Mouse (Mus musculus) intestine, embryonic 14.5 days (tissue): ENCODE results near the gene Cyld. TPM values are rescaled to one million over a fixed set of nuclear protein-coding genes. Genes with fewer than 3 reads are reported as not detected.

Source experiments
- ATAC-seq: fragments of 200-750 bp; cut with Nextera tagmentation; replicated peaks from 2 replicates; pipeline ENCODE4 v1.8.0; 2017; ENCODE audit warnings: low read depth, moderate number of reproducible peaks, moderate TSS enrichment, moderate library complexity; ENCODE audit not compliant: low FRiP score, low TSS enrichment
- DNase-seq: peaks from one replicate; pipeline ENCODE4 v3.0.0-alpha.2; 2018; ENCODE audit warnings: low spot score
- H3K27ac ChIP-seq: fragments of 300-500 bp; sonication (generic); 2 replicates; pipeline ENCODE4 v1.5.1; 2014; ENCODE audit warnings: low read depth, mild to moderate bottlenecking, control low read depth
- H3K27me3 ChIP-seq: fragments of 300-500 bp; sonication (generic); replicated peaks from 2 replicates; pipeline ENCODE4 v1.6.1; 2014; ENCODE audit warnings: low read length, control low read depth; ENCODE audit not compliant: control insufficient read depth, insufficient read depth
- H3K36me3 ChIP-seq: fragments of 300-500 bp; sonication (generic); 2 replicates; pipeline ENCODE4 v1.6.1; 2014; ENCODE audit warnings: low read length, control low read depth; ENCODE audit not compliant: control insufficient read depth, insufficient read depth
- H3K4me1 ChIP-seq: fragments of 300-500 bp; sonication (generic); replicated peaks from 2 replicates; pipeline ENCODE4 v1.6.1; 2014; ENCODE audit warnings: low read length, control low read depth, mixed read lengths; ENCODE audit not compliant: control insufficient read depth, insufficient read depth
- H3K4me2 ChIP-seq: fragments of 300-500 bp; sonication (generic); 2 replicates; pipeline ENCODE4 v1.6.1; 2014; ENCODE audit warnings: low read length
- H3K4me3 ChIP-seq: fragments of 300-500 bp; sonication (generic); 2 replicates; pipeline ENCODE4 v1.5.1; 2014; ENCODE audit warnings: low read depth, low read length, control low read depth, mixed read lengths
- H3K9ac ChIP-seq: fragments of 300-500 bp; sonication (generic); 2 replicates; pipeline ENCODE4 v1.6.1; 2014; ENCODE audit warnings: mild to moderate bottlenecking, low read length
- H3K9me3 ChIP-seq: fragments of 300-500 bp; sonication (generic); 2 replicates; pipeline ENCODE4 v1.6.1; 2016; ENCODE audit warnings: low read length, control low read depth; ENCODE audit not compliant: control insufficient read depth
- WGBS: fragments of 180-500 bp; shearing (Covaris S2); extraction: QIAGEN DNeasy Blood & Tissue Kit; methylation state at CpG from one replicate; pipeline ENCODE4 v1.1.7; 2014; 5-methylcytosine and 5-hydroxymethylcytosine counted together
- polyA plus RNA-seq: library from polyadenylated mRNA; unstranded; fragments of >200 nt; fragmentation: Nextera tagmentation; extraction: Ambion mirVana; gene quantifications from 2 replicates; pipeline ENCODE4 v1.2.1, GENCODE M21; 2014

Cyld gene
- polyA plus RNA-seq, 1 experiment from 2014 or later: 13.7 TPM

DNA sequence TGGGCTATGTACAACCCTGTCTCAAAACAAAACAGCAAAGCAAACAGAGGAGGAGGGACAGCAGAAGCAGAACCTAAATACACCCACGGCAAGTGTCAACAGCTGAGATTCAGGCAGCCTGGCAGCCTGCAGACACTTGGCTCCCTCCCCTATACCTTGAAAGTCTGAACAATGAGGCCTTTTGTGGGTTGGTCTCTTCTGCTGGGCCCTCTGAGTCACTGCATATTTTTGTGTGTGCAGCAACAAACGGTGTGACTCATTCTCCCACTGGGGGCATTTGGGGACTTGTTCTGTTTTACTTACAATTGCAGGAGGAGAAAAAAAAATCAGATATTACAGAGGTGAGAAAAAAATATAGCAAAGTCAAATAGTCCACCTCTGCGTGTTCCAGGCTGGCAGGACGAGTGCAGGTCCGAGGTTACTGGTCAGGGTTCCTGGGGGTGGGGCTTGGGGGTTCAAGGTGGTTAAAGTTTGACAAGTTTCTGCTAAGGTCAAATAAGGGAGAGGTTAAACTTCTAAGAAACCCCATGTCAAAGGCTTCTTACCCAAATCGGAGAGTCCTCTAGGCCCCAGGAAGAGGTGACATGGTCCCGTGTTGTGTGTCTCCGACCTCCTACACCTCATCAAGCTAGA lies 96.0 kb downstream of the Cyld start:
- Histone ChIP-seq H3K9ac (no peak overlapping the region), H3K9me3 (no peaks in the 10 kb centered on the region), H3K27me3 (no peaks in the 10 kb centered on the region), H3K4me3 (no peak overlapping the region), H3K4me2 (no peak overlapping the region), H3K36me3 (no peaks in the 10 kb centered on the region), H3K27ac (no peak overlapping the region), H3K4me1 (no peaks in the 10 kb centered on the region)
- 67% methylated on average over 8 of the region's 8 CpGs for WGBS
- no peak for DNase-seq
- 0 out of 2 replicates have a peak, but pooled peaks have one; percentile 23 for ATAC-seq

DNA sequence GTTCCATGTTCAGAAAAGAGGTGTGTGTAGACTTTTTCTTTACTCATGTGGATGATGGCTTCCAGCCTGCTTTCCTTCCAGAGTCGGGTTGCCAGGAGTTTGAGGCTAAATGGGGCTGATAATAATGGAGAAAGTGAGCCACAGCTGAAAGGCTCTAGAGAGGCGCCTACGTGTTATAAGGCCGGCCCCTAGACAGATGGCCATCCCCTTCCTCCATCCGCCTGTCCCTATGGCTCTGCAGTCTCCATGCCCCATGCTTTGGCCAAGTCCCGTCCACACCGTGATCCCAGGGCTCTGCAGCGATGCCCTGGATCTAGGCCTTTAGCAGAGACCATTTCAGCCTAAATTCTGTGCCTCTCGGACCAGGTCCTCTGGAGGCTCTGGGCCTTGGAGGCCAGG lies 96.5 kb downstream of the Cyld start:
- no peaks in the 10 kb centered on the region for H3K36me3 ChIP-seq
- no peaks in the 10 kb centered on the region for H3K4me1 ChIP-seq
- no peak overlapping the region for H3K9ac ChIP-seq
- H3K4me2 ChIP-seq: no peak overlapping the region
- H3K27ac ChIP-seq: no peak overlapping the region
- 84% methylated on average over 9 of the region's 9 CpGs for WGBS
- ATAC-seq (no peak), DNase-seq (no peak)
- H3K9me3 ChIP-seq: no peaks in the 10 kb centered on the region
- no peaks in the 10 kb centered on the region for H3K27me3 ChIP-seq
- H3K4me3 ChIP-seq: no peak overlapping the region

DNA sequence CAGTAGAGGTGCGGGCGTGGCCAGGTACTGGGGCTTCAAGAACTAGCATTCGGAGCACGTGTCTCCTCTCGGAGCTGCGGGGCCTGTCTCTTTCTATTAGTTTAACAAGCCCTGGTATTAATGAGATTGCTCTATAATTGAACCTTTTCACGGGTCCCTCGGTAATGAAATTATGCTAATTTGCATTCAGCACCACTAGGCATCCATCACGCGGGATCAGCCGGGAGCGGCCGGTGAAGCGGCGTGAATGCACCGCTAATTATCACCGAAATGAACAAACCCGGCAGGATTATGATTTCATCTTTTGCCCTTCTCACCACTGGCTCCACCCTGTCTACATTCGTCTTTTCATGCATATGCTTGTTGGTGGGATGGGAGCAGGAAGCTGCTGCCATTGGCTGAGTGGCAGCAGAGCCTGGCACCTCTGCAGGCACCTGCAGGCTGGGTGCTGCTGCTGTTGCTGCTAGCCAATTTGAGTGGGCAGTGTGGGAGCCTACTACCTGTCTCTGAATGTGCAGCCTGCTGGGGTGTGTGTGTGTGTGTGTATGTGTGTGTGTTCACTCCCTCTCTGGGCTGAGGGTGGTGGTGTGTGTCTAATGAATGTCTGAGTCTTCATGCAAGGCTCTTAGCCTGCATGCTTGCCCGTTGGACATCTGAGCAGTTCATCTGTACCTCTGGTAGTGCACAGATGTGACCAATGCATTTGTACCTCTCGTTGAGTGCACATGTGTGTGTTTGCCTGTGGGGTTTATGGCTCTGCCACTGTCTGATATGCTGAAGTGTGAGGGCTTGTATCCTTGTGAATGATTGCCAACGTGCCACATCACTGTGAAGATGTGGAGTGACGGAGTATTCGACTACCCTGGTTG lies 97.2 kb downstream of the Cyld start:
- DNase-seq (no peak), ATAC-seq (no peak; the same call in 1 of the 2 replicates)
- H3K4me1 ChIP-seq: no peaks in the 10 kb centered on the region
- H3K4me2 ChIP-seq: no peak overlapping the region
- H3K27me3 ChIP-seq: no peaks in the 10 kb centered on the region
- no peaks in the 10 kb centered on the region for H3K9me3 ChIP-seq
- WGBS: 89% methylated on average over 24 of the region's 24 CpGs
- no peak overlapping the region for H3K9ac ChIP-seq
- no peak overlapping the region for H3K4me3 ChIP-seq
- no peaks in the 10 kb centered on the region for H3K36me3 ChIP-seq
- H3K27ac ChIP-seq: no peak overlapping the region

DNA sequence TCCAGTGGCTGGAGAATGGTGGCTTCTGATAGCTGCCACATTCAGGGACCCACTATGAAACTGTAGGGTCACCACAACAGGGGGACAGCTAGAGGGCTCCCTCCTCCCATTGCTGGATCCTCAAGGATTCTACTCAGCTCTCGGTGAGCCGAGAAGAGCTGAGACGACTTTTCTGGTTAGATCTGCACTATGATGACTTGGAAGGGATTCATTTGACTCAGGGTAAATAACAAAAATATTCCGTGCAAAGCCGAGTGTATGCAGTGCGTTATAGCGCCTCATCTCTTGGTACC lies 97.7 kb downstream of the Cyld start:
- Histone ChIP-seq H3K27ac (no peak overlapping the region), H3K4me3 (no peak overlapping the region), H3K9ac (no peak overlapping the region), H3K36me3 (no peaks in the 10 kb centered on the region), H3K27me3 (no peaks in the 10 kb centered on the region), H3K9me3 (no peaks in the 10 kb centered on the region), H3K4me1 (no peaks in the 10 kb centered on the region), H3K4me2 (no peak overlapping the region)
- ATAC-seq (no peak), DNase-seq (no peak)
- 77% methylated on average over 7 of the region's 7 CpGs for WGBS

DNA sequence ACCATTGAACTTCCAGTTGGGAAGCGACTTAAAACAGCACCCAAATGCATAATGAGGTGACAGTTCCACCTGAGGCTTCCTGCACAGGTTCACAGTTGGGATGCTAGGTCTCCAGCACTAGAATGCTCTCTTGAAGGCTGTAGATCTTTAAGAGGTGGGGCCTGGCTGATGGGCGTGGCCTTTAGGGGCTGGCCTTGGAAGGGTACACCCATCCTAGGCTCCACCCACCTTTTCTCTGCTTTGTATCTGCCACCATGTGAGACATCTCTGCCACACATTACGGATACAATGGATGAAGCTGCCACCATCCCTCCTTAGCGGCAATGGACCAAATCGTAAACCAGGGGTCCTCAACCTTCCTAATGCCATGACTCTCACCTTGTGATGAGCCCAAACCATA lies 99.1 kb downstream of the Cyld start:
- H3K9me3 ChIP-seq: no peaks in the 10 kb centered on the region
- H3K4me1 ChIP-seq: no peaks in the 10 kb centered on the region
- WGBS: 86% methylated on average over 5 of the region's 5 CpGs
- no peaks in the 10 kb centered on the region for H3K36me3 ChIP-seq
- ATAC-seq (no peak), DNase-seq (no peak)
- H3K4me3 ChIP-seq: no peak overlapping the region
- H3K9ac ChIP-seq: no peak overlapping the region
- no peak overlapping the region for H3K27ac ChIP-seq
- H3K27me3 ChIP-seq: no peaks in the 10 kb centered on the region
- H3K4me2 ChIP-seq: no peak overlapping the region

DNA sequence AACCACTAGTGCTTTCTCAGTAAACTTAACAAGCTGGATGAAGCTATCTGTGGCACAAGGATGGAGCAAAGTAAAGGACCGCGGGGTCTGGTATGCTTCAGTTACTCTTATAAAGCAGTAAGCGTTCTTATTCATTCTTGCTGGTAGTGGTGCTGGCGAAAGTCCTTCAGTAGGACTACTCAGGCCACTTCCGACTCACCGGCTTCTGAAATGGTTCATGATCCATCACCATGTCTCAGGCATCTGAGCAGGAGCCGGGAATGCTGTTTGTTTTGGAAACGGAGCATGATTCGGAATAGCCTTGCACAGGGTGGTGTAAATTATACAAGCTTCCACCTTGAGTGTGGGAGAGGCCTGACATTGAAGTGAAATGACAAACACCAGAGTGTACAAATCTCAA lies 99.8 kb downstream of the Cyld start:
- no peak overlapping the region for H3K9ac ChIP-seq
- H3K27me3 ChIP-seq: no peaks in the 10 kb centered on the region
- no peak overlapping the region for H3K27ac ChIP-seq
- ATAC-seq (no peak), DNase-seq (no peak)
- H3K4me1 ChIP-seq: no peaks in the 10 kb centered on the region
- 74% methylated on average over 9 of the region's 9 CpGs for WGBS
- no peaks in the 10 kb centered on the region for H3K36me3 ChIP-seq
- H3K4me3 ChIP-seq: no peak overlapping the region
- no peaks in the 10 kb centered on the region for H3K9me3 ChIP-seq
- no peak overlapping the region for H3K4me2 ChIP-seq

Other genes with a start within 250 kb of the Cyld start
- 33.6 and 35.8 TPM in 2 replicates for gene Nkd1, start 175.7 kb upstream of the Cyld start, polyA plus RNA-seq
- 3.4 and 3.7 TPM in 2 replicates for gene Snx20, start 60.9 kb upstream of the Cyld start, polyA plus RNA-seq
- gene Nod2, start 49.7 kb upstream of the Cyld start, polyA plus RNA-seq: 0.12 and 0.22 TPM in 2 replicates